Mouse (Mus musculus) neural tube, embryonic 15.5 days (tissue): Measurements from ENCODE around the gene Gm37596. TPM values are rescaled to one million over a fixed set of nuclear protein-coding genes. Genes with fewer than 3 reads are reported as not detected.
"Not testable (repeated sequence)": the region's sequence is repeated elsewhere in the genome, so short reads cannot be mapped to it uniquely, and the experiment has no call there.

ENCODE experiments used
- ATAC-seq: fragments of 200-750 bp; cut with Nextera tagmentation; 2 replicates; pipeline ENCODE4 v1.8.0; 2017; ENCODE audit warnings: mild to moderate bottlenecking, moderate TSS enrichment, moderate library complexity; ENCODE audit not compliant: low FRiP score
- H3K27ac ChIP-seq: fragments of 300-500 bp; sonication (generic); replicated peaks from 2 replicates; pipeline ENCODE4 v1.5.1; 2015; ENCODE audit warnings: mild to moderate bottlenecking, inconsistent platforms
- H3K27me3 ChIP-seq: fragments of 300-500 bp; sonication (generic); replicated peaks from 2 replicates; pipeline ENCODE4 v1.6.1; 2015; ENCODE audit warnings: inconsistent platforms
- H3K36me3 ChIP-seq: fragments of 300-500 bp; sonication (generic); 2 replicates; pipeline ENCODE4 v1.6.1; 2015; ENCODE audit warnings: inconsistent platforms
- H3K4me1 ChIP-seq: fragments of 300-500 bp; sonication (generic); 2 replicates; pipeline ENCODE4 v1.6.1; 2015; ENCODE audit warnings: inconsistent platforms
- H3K4me2 ChIP-seq: fragments of 300-500 bp; sonication (generic); 2 replicates; pipeline ENCODE4 v1.6.1; 2015; ENCODE audit warnings: inconsistent platforms, mild to moderate bottlenecking, moderate library complexity
- H3K4me3 ChIP-seq: fragments of 300-500 bp; sonication (generic); replicated peaks from 2 replicates; pipeline ENCODE4 v1.5.1; 2015; ENCODE audit warnings: mild to moderate bottlenecking, inconsistent platforms
- H3K9ac ChIP-seq: fragments of 300-500 bp; sonication (generic); replicated peaks from 2 replicates; pipeline ENCODE4 v1.6.1; 2015; ENCODE audit warnings: mild to moderate bottlenecking, inconsistent platforms
- H3K9me3 ChIP-seq: fragments of 300-500 bp; sonication (generic); replicated peaks from 2 replicates; pipeline ENCODE4 v1.6.1; 2016; ENCODE audit warnings: inconsistent platforms
- WGBS: fragments of 180-500 bp; shearing (Covaris S2); methylation state at CpG from one replicate; pipeline ENCODE4 v1.1.7; 2015; ENCODE audit warnings: mixed read lengths; 5-methylcytosine and 5-hydroxymethylcytosine counted together
- polyA plus RNA-seq: library from polyadenylated mRNA; unstranded; fragments of >200 nt; fragmentation: Nextera tagmentation; extraction: Ambion mirVana; gene quantifications from 2 replicates; pipeline ENCODE4 v1.2.1, GENCODE M21; 2015

Gene Gm37596
- not detected in 2 replicates for polyA plus RNA-seq

DNA sequence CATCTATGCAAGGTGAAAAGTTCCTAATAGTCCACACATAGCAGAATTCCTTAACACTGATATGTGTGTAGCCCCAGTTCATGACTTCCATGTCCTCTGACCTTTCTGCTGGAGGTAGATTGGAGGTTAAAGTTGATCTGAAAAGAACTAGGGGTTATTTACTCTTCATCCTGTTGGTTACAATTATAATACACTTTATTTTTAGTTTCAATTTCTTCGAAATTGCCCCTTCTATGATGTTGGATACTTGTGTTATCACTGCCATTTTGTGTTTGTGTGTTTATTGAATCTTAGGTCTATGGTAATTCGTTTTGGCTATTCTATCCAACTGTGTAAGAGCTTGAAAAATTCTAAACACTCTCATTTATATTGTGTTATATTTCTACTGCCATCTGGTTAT lies at the start of gene Gm37596:
Gene Gm37596, minus strand, starts transcription at position 101 of the 400 bp plus-strand sequence.
- not testable (repeated sequence) for ATAC-seq, H3K9ac ChIP-seq, H3K4me1 ChIP-seq, H3K36me3 ChIP-seq, H3K27ac ChIP-seq, H3K4me3 ChIP-seq, H3K27me3 ChIP-seq, H3K9me3 ChIP-seq, H3K4me2 ChIP-seq
- WGBS = 67% methylated on average over 1 of the region's 2 CpGs

- H3K36me3 ChIP-seq, ATAC-seq: not testable (repeated sequence)
- 85% methylated on average over 2 of the region's 2 CpGs for WGBS
Observed at GRCm38 (mm10) chr3:93708969-93709637, 16.2 kb upstream of the Gm37596 start.

GRCm38 (mm10) chr3:93676210-93676609 lies 16.7 kb downstream of the Gm37596 start, which contains the start of gene Tdpoz1:
Tdpoz1 (minus strand) TSS chr3:93676310.
- not testable (repeated sequence) for H3K4me1 ChIP-seq, H3K9me3 ChIP-seq, H3K27me3 ChIP-seq, H3K36me3 ChIP-seq, H3K4me2 ChIP-seq, ATAC-seq, H3K9ac ChIP-seq, H3K4me3 ChIP-seq, H3K27ac ChIP-seq
- 91% methylated on average over 2 of the region's 4 CpGs for WGBS

More at GRCm38 (mm10) chr3:93708969-93709637, 16.2 kb upstream of the Gm37596 start:
- H3K9ac ChIP-seq, H3K4me1 ChIP-seq, H3K4me2 ChIP-seq, H3K27me3 ChIP-seq, H3K9me3 ChIP-seq, H3K27ac ChIP-seq, H3K4me3 ChIP-seq: not testable (repeated sequence)

GRCm38 (mm10) chr3:93670805-93671503 lies 21.9 kb downstream of the Gm37596 start:
- H3K9ac ChIP-seq, ATAC-seq, H3K4me2 ChIP-seq, H3K9me3 ChIP-seq, H3K36me3 ChIP-seq, H3K4me3 ChIP-seq, H3K27me3 ChIP-seq, H3K4me1 ChIP-seq, H3K27ac ChIP-seq: not testable (repeated sequence)
- WGBS = 86% methylated on average over 5 of the region's 6 CpGs

DNA sequence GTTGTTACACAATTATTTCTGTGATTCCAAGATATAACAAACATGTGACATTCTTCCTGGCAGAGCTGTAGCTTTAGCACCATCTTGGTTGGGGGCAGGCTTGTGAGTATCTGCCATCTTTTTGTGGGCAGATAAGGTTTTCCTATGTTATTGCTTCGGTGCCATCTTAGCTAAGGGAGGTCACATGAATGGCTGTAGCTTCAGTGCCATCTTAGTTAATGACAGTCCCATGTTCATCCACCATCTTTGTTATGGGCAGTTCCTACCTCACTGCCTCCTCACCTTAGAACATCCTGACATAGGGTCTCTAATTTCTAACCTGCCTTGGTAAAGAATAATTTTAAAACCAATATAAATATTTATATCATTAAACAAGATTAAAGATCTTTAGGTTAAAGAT lies 38.6 kb downstream of the Gm37596 start:
- no peaks in the 10 kb centered on the region for H3K9me3 ChIP-seq
- WGBS = 77% methylated on average over 1 of the region's 1 CpGs
- H3K4me1 ChIP-seq = no peaks in the 10 kb centered on the region
- H3K4me2 ChIP-seq = no peak overlapping the region
- no peaks in the 10 kb centered on the region for H3K27me3 ChIP-seq
- H3K27ac ChIP-seq = no peak overlapping the region
- no peaks in the 10 kb centered on the region for H3K36me3 ChIP-seq
- no peak overlapping the region for H3K4me3 ChIP-seq
- no peak overlapping the region for H3K9ac ChIP-seq
- ATAC-seq = no peak

DNA sequence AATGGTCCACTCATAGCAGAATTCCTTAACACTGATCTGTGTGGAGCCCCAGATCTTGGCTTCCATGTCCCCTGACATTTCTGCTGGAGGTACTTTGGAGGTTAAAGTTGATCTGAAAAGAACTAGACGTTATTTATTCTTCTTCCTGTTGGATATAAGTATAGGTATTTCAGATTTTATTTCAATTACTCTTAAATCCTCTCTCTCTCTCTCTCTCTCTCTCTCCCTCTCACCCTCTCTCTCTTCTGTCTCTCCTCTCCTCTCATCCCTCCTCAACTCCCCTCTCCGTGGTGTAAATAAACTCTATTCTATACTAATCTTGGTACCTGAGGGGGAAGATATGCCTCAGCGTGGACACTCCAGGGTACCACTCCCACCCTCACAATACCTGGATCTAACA lies 40.3 kb downstream of the Gm37596 start, which contains the start of gene Tdpoz2:
Gene Tdpoz2, minus strand, starts transcription at position 101 of the 400 bp plus-strand sequence.
- no peak for ATAC-seq
- H3K9ac ChIP-seq = no peak within 1 kb of the TSS
- WGBS = 82% methylated on average over 3 of the region's 3 CpGs

More for the DNA sequence above, 40.3 kb downstream of the Gm37596 start, which contains the start of gene Tdpoz2:
- Histone ChIP-seq H3K4me1 (no peaks in the 10 kb centered on the region), H3K27ac (no peak within 1 kb of the TSS), H3K27me3 (no peaks in the 10 kb centered on the region), H3K36me3 (no peaks in the 10 kb centered on the region), H3K9me3 (no peaks in the 10 kb centered on the region), H3K4me3 (no peak within 1 kb of the TSS), H3K4me2 (no peak within 1 kb of the TSS)

Other genes starting within 250 kb of the Gm37596 start
- gene Tchhl1, start 224.3 kb downstream of the Gm37596 start, polyA plus RNA-seq = not detected in 2 replicates
- 235 and 481 TPM in 2 replicates for gene S100a11, start 172.6 kb downstream of the Gm37596 start, polyA plus RNA-seq
- 284 and 336 TPM in 2 replicates for gene S100a10, start 138.0 kb downstream of the Gm37596 start, polyA plus RNA-seq
- not detected in 2 replicates for gene Tdpoz2, start 40.4 kb downstream of the Gm37596 start, polyA plus RNA-seq
- not detected in 2 replicates for gene Tdpoz1, start 16.8 kb downstream of the Gm37596 start, polyA plus RNA-seq
- not detected in 2 replicates for gene Gm5773, start 79.9 kb upstream of the Gm37596 start, polyA plus RNA-seq
- not detected in 2 replicates for gene Tdpoz4, start 103.3 kb upstream of the Gm37596 start, polyA plus RNA-seq
- gene Tdpoz3, start 132.9 kb upstream of the Gm37596 start, polyA plus RNA-seq = not detected in 2 replicates